Mouse (Mus musculus) layer of hippocampus, adult 11-12 months (tissue): ENCODE results near the gene Hoxc11.

Source experiments
- DNase-seq: peaks from one replicate; pipeline ENCODE4 v3.0.0; 2022; ENCODE audit warnings: low spot score

Hoxc11 gene

GRCm38 (mm10) chr15:102937036-102937666 lies 17.1 kb upstream of the Hoxc11 start:
- no peak for DNase-seq

DNA sequence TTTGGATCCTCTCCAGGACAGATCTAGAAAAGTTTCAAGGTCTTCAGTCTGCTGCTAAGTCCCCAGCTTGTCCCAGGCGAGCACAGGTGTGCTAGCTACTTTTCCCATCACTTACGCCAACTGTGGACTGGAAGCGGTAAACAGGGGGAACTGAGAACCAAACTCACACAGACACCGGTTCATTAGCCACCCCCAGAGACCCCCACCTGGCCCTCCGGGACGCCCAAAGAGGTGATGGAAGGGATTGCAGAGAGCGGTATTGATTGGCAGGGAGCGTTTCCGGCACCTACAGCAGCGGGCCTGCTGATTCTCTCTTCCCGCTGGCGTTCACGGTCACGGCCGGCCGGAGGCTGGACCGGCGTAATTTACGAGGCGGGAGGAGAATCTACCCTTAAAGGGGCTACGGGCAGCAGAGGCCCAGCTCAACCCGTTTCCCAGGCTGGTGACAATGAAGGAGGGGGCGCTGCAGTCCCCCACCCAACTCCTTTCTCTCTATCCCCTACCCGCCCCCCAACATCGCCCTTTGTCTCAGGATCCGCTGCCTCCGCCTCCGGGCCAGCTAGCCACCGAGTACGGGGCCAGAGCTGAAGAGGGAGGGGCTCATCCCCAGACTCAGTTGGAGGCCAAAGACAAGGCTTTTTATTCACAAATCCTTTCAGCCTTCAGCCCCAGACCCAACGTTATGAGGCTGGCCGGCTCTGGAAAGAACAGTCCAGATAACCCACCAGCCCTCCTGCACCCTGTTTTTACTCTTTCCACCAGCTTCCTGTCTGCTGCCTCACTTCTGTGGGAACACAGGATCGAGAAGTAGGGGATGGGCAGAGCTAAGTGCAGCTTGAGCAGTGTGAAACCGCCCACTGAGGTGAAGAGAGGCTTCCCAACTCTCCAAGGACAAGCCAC lies 14.7 kb upstream of the Hoxc11 start:
- DNase-seq, result no peak

GRCm38 (mm10) chr15:102942739-102943467 lies 11.3 kb upstream of the Hoxc11 start:
- no peak for DNase-seq

- no peak for DNase-seq
These were observed 10.8 kb upstream of the Hoxc11 start for GRCm38 (mm10) chr15:102943468-102943813.

- no peak for DNase-seq
These were observed 8.8 kb upstream of the Hoxc11 start for GRCm38 (mm10) chr15:102945185-102946077.

- DNase-seq, result no peak
These were observed 7.0 kb upstream of the Hoxc11 start for GRCm38 (mm10) chr15:102947276-102947675.

- no peak for DNase-seq
These were observed 5.4 kb upstream of the Hoxc11 start for GRCm38 (mm10) chr15:102948842-102949241.

- DNase-seq, result no peak
These were observed 4.5 kb upstream of the Hoxc11 start for GRCm38 (mm10) chr15:102949696-102950095.

- DNase-seq, result no peak
These were observed 3.4 kb upstream of the Hoxc11 start for GRCm38 (mm10) chr15:102950877-102951276.

DNA sequence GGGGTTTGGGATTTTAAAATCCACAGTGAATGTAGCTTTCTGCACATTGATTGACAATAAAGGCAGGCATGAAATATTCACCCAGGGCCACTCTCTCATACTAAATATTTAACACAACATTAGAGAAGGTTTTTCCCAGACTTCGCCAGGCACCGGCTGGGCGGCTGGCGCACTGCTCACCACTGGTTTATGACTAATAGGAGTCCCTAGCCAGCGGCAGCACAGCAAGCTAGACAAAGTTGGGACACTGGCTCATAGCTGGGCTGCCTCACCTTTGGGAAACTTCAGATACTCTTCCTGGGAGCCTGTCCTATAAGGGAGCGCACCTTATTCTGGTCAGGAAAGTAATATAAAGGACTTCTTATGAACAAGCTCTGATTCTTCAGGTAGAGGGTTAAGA lies 666 bp upstream of the Hoxc11 start:
- no peak for DNase-seq

GRCm38 (mm10) chr15:102955007-102955382 lies 768 bp downstream of the Hoxc11 start:
- no peak for DNase-seq

GRCm38 (mm10) chr15:102955833-102956640 lies 1.8 kb downstream of the Hoxc11 start:
- DNase-seq, result no peak

DNA sequence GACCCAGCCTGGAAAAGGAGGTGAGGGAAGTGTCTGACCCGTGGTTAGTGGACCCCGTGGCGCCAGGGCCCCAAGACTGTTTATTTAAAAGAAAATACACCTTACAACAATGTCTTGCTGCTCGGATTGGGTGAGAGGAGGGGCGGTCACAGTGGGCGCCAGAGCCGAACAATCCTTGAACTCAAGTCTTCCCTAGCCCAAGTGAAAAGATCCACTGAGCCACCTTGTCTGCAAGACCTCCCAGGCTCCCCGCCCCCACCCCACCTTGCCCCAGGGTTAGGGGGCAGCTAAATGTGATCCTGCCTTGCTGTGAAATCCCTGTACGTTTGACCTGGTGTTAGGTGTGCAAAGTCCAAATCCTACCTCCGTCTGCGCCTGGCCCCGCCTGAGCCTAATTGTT lies 2.7 kb downstream of the Hoxc11 start:
- no peak for DNase-seq

GRCm38 (mm10) chr15:102959663-102960191 lies 5.5 kb downstream of the Hoxc11 start:
- DNase-seq, result no peak

- no peak for DNase-seq
These were observed 7.5 kb downstream of the Hoxc11 start for GRCm38 (mm10) chr15:102961728-102962127.

DNA sequence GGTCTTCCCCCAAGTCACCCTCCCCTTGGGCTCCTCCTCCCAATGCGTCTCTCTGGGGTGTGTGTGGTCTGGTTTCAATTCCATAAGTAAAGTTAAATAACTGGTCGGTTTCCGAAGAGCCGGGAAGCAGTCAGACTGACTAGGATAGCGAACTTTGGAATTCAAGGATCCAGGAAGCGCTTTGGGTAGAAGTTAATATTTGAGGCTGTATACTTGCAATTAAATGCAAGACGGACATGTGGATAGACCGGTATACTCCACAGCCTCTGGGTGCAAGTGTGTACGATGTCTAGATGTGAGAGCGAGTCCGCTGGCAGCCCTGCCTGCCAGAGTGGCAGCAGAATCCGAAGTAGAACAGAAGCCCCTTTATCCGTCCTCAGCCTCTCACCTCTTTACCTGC lies 8.3 kb downstream of the Hoxc11 start:
- no peak for DNase-seq

- DNase-seq, result no peak
These were observed 9.0 kb downstream of the Hoxc11 start for GRCm38 (mm10) chr15:102963259-102963658.

GRCm38 (mm10) chr15:102963671-102964640 lies 9.7 kb downstream of the Hoxc11 start:
- no peak for DNase-seq
